Mouse (Mus musculus): ENCODE results near the gene Gm20388. TPM values are rescaled to one million over a fixed set of nuclear protein-coding genes. Genes with fewer than 3 reads are reported as not detected.

Gm20388 gene
- polyA plus RNA-seq, 1 experiment from 2014 or later, result not detected

- Histone ChIP-seq H3K4me2 (replicated peaks) (no peak overlapping the region), H3K27me3 (ENCODE audit: control insufficient read depth, insufficient read depth, low read length) (no peaks in the 10 kb centered on the region), H3K36me3 (replicated peaks; ENCODE audit: control insufficient read depth, insufficient read depth) (no peaks in the 10 kb centered on the region), H3K9ac (no peak overlapping the region), H3K4me3 (replicated peaks; ENCODE audit: low read length) (no peak overlapping the region), H3K27ac (no peak overlapping the region), H3K4me1 (replicated peaks; ENCODE audit: control insufficient read depth, insufficient read depth, low read length) (peaks cover 7% of the 10 kb centered on the region; the same call in 1 of the 2 replicates), H3K9me3 (ENCODE audit: control insufficient read depth, low read length) (no peaks in the 10 kb centered on the region)
- DNase-seq (ENCODE audit: low spot score) (no peak), ATAC-seq (ENCODE audit: low FRiP score) (0 out of 2 replicates have a peak, but pooled peaks have one; percentile 19)
- 8% methylated on average over 7 of the region's 7 CpGs for WGBS
Measured at GRCm38 (mm10) chr8:122294273-122294683, 2383.6 kb downstream of the Gm20388 start.

- Histone ChIP-seq H3K4me1 (replicated peaks; ENCODE audit: control insufficient read depth, insufficient read depth, low read length) (peaks cover 7% of the 10 kb centered on the region; the same call in 1 of the 2 replicates), H3K27ac (no peak overlapping the region)
- WGBS, result 55% methylated on average over 9 of the region's 9 CpGs
Measured at GRCm38 (mm10) chr8:122295389-122295788, 2384.7 kb downstream of the Gm20388 start.

GRCm38 (mm10) chr8:122296173-122297001 is 2385.7 kb downstream of the Gm20388 start:
- Histone ChIP-seq H3K27ac (peak overlapping the region; percentile 60; the same call in 1 of the 2 replicates), H3K27me3 (ENCODE audit: control insufficient read depth, insufficient read depth, low read length) (no peaks in the 10 kb centered on the region), H3K4me2 (replicated peaks) (no peak overlapping the region), H3K4me1 (replicated peaks; ENCODE audit: control insufficient read depth, insufficient read depth, low read length) (peaks cover 7% of the 10 kb centered on the region; the same call in 1 of the 2 replicates), H3K9me3 (ENCODE audit: control insufficient read depth, low read length) (no peaks in the 10 kb centered on the region), H3K4me3 (replicated peaks; ENCODE audit: low read length) (no peak overlapping the region), H3K36me3 (replicated peaks; ENCODE audit: control insufficient read depth, insufficient read depth) (no peaks in the 10 kb centered on the region), H3K9ac (no peak overlapping the region)
- DNase-seq (ENCODE audit: low spot score) (no peak), ATAC-seq (ENCODE audit: low FRiP score) (peak; percentile 48; the same call in 1 of the 2 replicates)
- WGBS, result 37% methylated on average over 24 of the region's 24 CpGs

More at GRCm38 (mm10) chr8:122295389-122295788, 2384.7 kb downstream of the Gm20388 start:
- no peaks in the 10 kb centered on the region for H3K9me3 ChIP-seq (ENCODE audit: control insufficient read depth, low read length)
- no peak overlapping the region for H3K4me2 ChIP-seq (replicated peaks)
- H3K36me3 ChIP-seq (replicated peaks; ENCODE audit: control insufficient read depth, insufficient read depth), result no peaks in the 10 kb centered on the region
- no peaks in the 10 kb centered on the region for H3K27me3 ChIP-seq (ENCODE audit: control insufficient read depth, insufficient read depth, low read length)
- H3K4me3 ChIP-seq (replicated peaks; ENCODE audit: low read length), result no peak overlapping the region
- no peak overlapping the region for H3K9ac ChIP-seq
- ATAC-seq (ENCODE audit: low FRiP score), result no peak
- no peak for DNase-seq (ENCODE audit: low spot score)

GRCm38 (mm10) chr8:122299581-122300254 is 2389.1 kb downstream of the Gm20388 start:
- Histone ChIP-seq H3K9me3 (ENCODE audit: control insufficient read depth, low read length) (no peaks in the 10 kb centered on the region), H3K9ac (no peak overlapping the region), H3K27ac (no peak overlapping the region), H3K4me1 (replicated peaks; ENCODE audit: control insufficient read depth, insufficient read depth, low read length) (peaks cover 7% of the 10 kb centered on the region), H3K4me3 (replicated peaks; ENCODE audit: low read length) (no peak overlapping the region), H3K27me3 (ENCODE audit: control insufficient read depth, insufficient read depth, low read length) (no peaks in the 10 kb centered on the region), H3K4me2 (replicated peaks) (no peak overlapping the region), H3K36me3 (replicated peaks; ENCODE audit: control insufficient read depth, insufficient read depth) (no peaks in the 10 kb centered on the region)
- ATAC-seq (ENCODE audit: low FRiP score) (no peak), DNase-seq (ENCODE audit: low spot score) (no peak)
- 71% methylated on average over 16 of the region's 16 CpGs for WGBS

GRCm38 (mm10) chr8:122301081-122301480 is 2390.4 kb downstream of the Gm20388 start:
- no peak overlapping the region for H3K4me2 ChIP-seq (replicated peaks)
- no peak overlapping the region for H3K9ac ChIP-seq
- peak overlapping the region; percentile 62 for H3K27ac ChIP-seq
- no peak for DNase-seq (ENCODE audit: low spot score)
- WGBS, result 42% methylated on average over 13 of the region's 13 CpGs
- H3K4me1 ChIP-seq (replicated peaks; ENCODE audit: control insufficient read depth, insufficient read depth, low read length), result peaks cover 5% of the 10 kb centered on the region
- no peaks in the 10 kb centered on the region for H3K36me3 ChIP-seq (replicated peaks; ENCODE audit: control insufficient read depth, insufficient read depth)
- no peaks in the 10 kb centered on the region for H3K9me3 ChIP-seq (ENCODE audit: control insufficient read depth, low read length)
- H3K4me3 ChIP-seq (replicated peaks; ENCODE audit: low read length), result no peak overlapping the region
- ATAC-seq (ENCODE audit: low FRiP score), result no peak
- no peaks in the 10 kb centered on the region for H3K27me3 ChIP-seq (ENCODE audit: control insufficient read depth, insufficient read depth, low read length)

GRCm38 (mm10) chr8:122301866-122302265 is 2391.2 kb downstream of the Gm20388 start:
- peaks cover 4% of the 10 kb centered on the region for H3K4me1 ChIP-seq (replicated peaks; ENCODE audit: control insufficient read depth, insufficient read depth, low read length)
- DNase-seq (ENCODE audit: low spot score) (no peak), ATAC-seq (ENCODE audit: low FRiP score) (no peak)
- H3K27me3 ChIP-seq (ENCODE audit: control insufficient read depth, insufficient read depth, low read length), result no peaks in the 10 kb centered on the region
- no peaks in the 10 kb centered on the region for H3K36me3 ChIP-seq (replicated peaks; ENCODE audit: control insufficient read depth, insufficient read depth)
- no peak overlapping the region for H3K9ac ChIP-seq
- 65% methylated on average over 5 of the region's 5 CpGs for WGBS
- H3K4me2 ChIP-seq (replicated peaks), result no peak overlapping the region
- peak overlapping the region; percentile 55; the same call in 1 of the 2 replicates for H3K27ac ChIP-seq
- no peak overlapping the region for H3K4me3 ChIP-seq (replicated peaks; ENCODE audit: low read length)
- H3K9me3 ChIP-seq (ENCODE audit: control insufficient read depth, low read length), result no peaks in the 10 kb centered on the region

- Histone ChIP-seq H3K4me3 (replicated peaks; ENCODE audit: low read length) (no peak overlapping the region), H3K9me3 (ENCODE audit: control insufficient read depth, low read length) (no peaks in the 10 kb centered on the region), H3K9ac (no peak overlapping the region), H3K36me3 (replicated peaks; ENCODE audit: control insufficient read depth, insufficient read depth) (no peaks in the 10 kb centered on the region), H3K4me2 (replicated peaks) (no peak overlapping the region), H3K27ac (no peak overlapping the region), H3K27me3 (ENCODE audit: control insufficient read depth, insufficient read depth, low read length) (no peaks in the 10 kb centered on the region), H3K4me1 (replicated peaks; ENCODE audit: control insufficient read depth, insufficient read depth, low read length) (peaks cover 14% of the 10 kb centered on the region)
- DNase-seq (ENCODE audit: low spot score) (no peak), ATAC-seq (ENCODE audit: low FRiP score) (no peak)
- 71% methylated on average over 6 of the region's 6 CpGs for whole genome bisulfite sequencing
Measured at GRCm38 (mm10) chr8:122303451-122303850, 2392.8 kb downstream of the Gm20388 start.

- ATAC-seq (ENCODE audit: low FRiP score) (no peak), DNase-seq (ENCODE audit: low spot score) (no peak)
- Histone ChIP-seq H3K27me3 (ENCODE audit: control insufficient read depth, insufficient read depth, low read length) (no peaks in the 10 kb centered on the region), H3K9me3 (ENCODE audit: control insufficient read depth, low read length) (no peaks in the 10 kb centered on the region), H3K36me3 (replicated peaks; ENCODE audit: control insufficient read depth, insufficient read depth) (no peaks in the 10 kb centered on the region), H3K4me2 (replicated peaks) (no peak overlapping the region), H3K9ac (no peak overlapping the region), H3K4me1 (replicated peaks; ENCODE audit: control insufficient read depth, insufficient read depth, low read length) (peaks cover 14% of the 10 kb centered on the region), H3K27ac (no peak overlapping the region), H3K4me3 (replicated peaks; ENCODE audit: low read length) (no peak overlapping the region)
- 22% methylated on average over 3 of the region's 3 CpGs for WGBS
Measured at GRCm38 (mm10) chr8:122304058-122304457, 2393.4 kb downstream of the Gm20388 start.

- Histone ChIP-seq H3K4me1 (replicated peaks; ENCODE audit: control insufficient read depth, insufficient read depth, low read length) (peaks cover 14% of the 10 kb centered on the region), H3K27ac (peak overlapping the region; percentile 10; the same call in 1 of the 2 replicates), H3K36me3 (replicated peaks; ENCODE audit: control insufficient read depth, insufficient read depth) (no peaks in the 10 kb centered on the region), H3K4me2 (replicated peaks) (no peak overlapping the region), H3K9ac (no peak overlapping the region), H3K9me3 (ENCODE audit: control insufficient read depth, low read length) (no peaks in the 10 kb centered on the region), H3K4me3 (replicated peaks; ENCODE audit: low read length) (no peak overlapping the region), H3K27me3 (ENCODE audit: control insufficient read depth, insufficient read depth, low read length) (no peaks in the 10 kb centered on the region)
- DNase-seq (ENCODE audit: low spot score), result no peak
- WGBS, result 64% methylated on average over 26 of the region's 26 CpGs
- no peak for ATAC-seq (ENCODE audit: low FRiP score)
Measured at GRCm38 (mm10) chr8:122306660-122307399, 2396.2 kb downstream of the Gm20388 start.
